In the genomic region with DNA sequence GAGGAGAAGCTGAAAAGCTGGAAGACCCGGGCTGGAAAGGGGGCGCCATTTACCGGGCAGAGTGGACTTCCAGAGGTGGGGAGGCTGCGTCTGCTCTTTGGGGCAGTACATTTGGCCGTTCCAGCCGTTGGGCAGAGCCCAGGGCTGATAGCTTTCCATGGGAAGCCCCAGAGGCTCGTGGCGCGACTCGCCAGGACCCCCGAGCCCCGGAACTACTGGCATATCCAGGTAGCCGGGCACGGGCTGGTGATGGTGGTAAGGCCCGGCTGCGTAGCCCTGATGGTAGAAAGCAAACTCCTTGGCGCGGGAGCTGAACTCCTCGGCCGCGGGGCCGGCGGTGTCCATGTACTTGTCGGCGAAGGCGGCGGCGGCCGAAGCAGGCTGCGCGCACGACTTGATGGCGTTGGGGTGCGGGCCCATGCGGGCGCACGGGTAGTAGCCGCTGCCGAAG, we compare ENCODE assay signal across 9 mouse cellular contexts. TPM values are rescaled to one million over a fixed set of nuclear protein-coding genes. Genes with fewer than 3 reads are reported as not detected.
DNase-seq lines count a peak whose midpoint lies in the region; ATAC-seq and TF ChIP-seq lines count a peak whose summit lies in the region.
"Had no signal": no experiment of that assay in that cellular context is flagged by ENCODE, and none has a peak within 500 bp of the region (broad histone marks: within the 10 kb centered on the region; RNA-seq: fewer than 3 reads in every experiment).

No protein-coding gene starts in this region.

- H3K36me3 ChIP-seq in testis, adult 2 months (ENCODE audit: control insufficient read depth, insufficient read depth, low read length) = no peaks in the 10 kb centered on the region
- no peaks in the 10 kb centered on the region for H3K36me3 ChIP-seq in forebrain, embryonic 12.5 days (replicated peaks)
- peaks cover 3% of the 10 kb centered on the region; the same call in 1 of the 2 replicates for H3K36me3 ChIP-seq in limb, embryonic 12.5 days

- no peaks in the 10 kb centered on the region for H3K9me3 ChIP-seq in forebrain, embryonic 12.5 days
- H3K9me3 ChIP-seq in limb, embryonic 12.5 days = no peaks in the 10 kb centered on the region

- H3K27me3 ChIP-seq in testis, adult 2 months (ENCODE audit: control insufficient read depth, insufficient read depth, low read length) = peaks cover 12% of the 10 kb centered on the region
- peaks cover 90% of the 10 kb centered on the region for H3K27me3 ChIP-seq in forebrain, embryonic 12.5 days
- peaks cover 53% of the 10 kb centered on the region for H3K27me3 ChIP-seq in limb, embryonic 12.5 days
- H3K27me3 ChIP-seq in cerebellum, adult 2 months (ENCODE audit: control insufficient read depth, insufficient read depth, low read length) = peaks cover 30% of the 10 kb centered on the region; the same call in 1 of the 2 replicates

- no peak for TF ChIP-seq CTCF in testis, adult 2 months (IDR thresholded peaks at IDR 0.05; ENCODE audit: control insufficient read depth, insufficient read depth, insufficient replicate concordance, low read depth, low read length)
- TF ChIP-seq CTCF in cerebellum, adult 2 months (IDR thresholded peaks at IDR 0.05; ENCODE audit: borderline replicate concordance, insufficient read depth, low read depth, low read length) = no peak

- H3K4me3 ChIP-seq in testis, adult 2 months (ENCODE audit: control insufficient read depth, low read depth, low read length) = peak overlapping the region; percentile 39
- peak overlapping the region; percentile 22; the same call in 1 of the 2 replicates for H3K4me3 ChIP-seq in forebrain, embryonic 12.5 days (replicated peaks)
- peak overlapping the region; percentile 99 for H3K4me3 ChIP-seq in limb, embryonic 12.5 days (replicated peaks)
- H3K4me3 ChIP-seq in cerebellum, adult 2 months (replicated peaks; ENCODE audit: insufficient read depth, low read depth, low read length) = no peak overlapping the region

- WGBS in forebrain, embryonic 12.5 days = 0% methylated on average over 39 of the region's 39 CpGs
- under 1% methylated on average over 39 of the region's 39 CpGs for WGBS in limb, embryonic 12.5 days
- WGBS in cerebellum, adult 2 months = 1% methylated on average over 39 of the region's 39 CpGs

- H3K4me1 ChIP-seq in testis, adult 2 months (ENCODE audit: control insufficient read depth, insufficient read depth, low read length) = peaks cover 8% of the 10 kb centered on the region
- H3K4me1 ChIP-seq in forebrain, embryonic 12.5 days = peaks cover 10% of the 10 kb centered on the region
- H3K4me1 ChIP-seq in limb, embryonic 12.5 days (replicated peaks) = peaks cover 14% of the 10 kb centered on the region; the same call in 1 of the 2 replicates
- H3K4me1 ChIP-seq in cerebellum, adult 2 months (ENCODE audit: control insufficient read depth, insufficient read depth, low read length) = no peaks in the 10 kb centered on the region

- H3K27ac ChIP-seq in testis, adult 2 months (ENCODE audit: control insufficient read depth, insufficient read depth, low read depth, low read length) = no peak overlapping the region
- H3K27ac ChIP-seq in forebrain, embryonic 12.5 days = no peak overlapping the region
- peak overlapping the region; percentile 98 for H3K27ac ChIP-seq in limb, embryonic 12.5 days
- no peak overlapping the region for H3K27ac ChIP-seq in cerebellum, adult 2 months (ENCODE audit: insufficient read depth, low read length)

- DNase-seq in testis, postnatal 14 days (ENCODE audit: low spot score) = no peak
- peak; percentile 59 for DNase-seq in urinary bladder, postnatal 14 days (ENCODE audit: low spot score)
- DNase-seq in spleen, postnatal 14 days (ENCODE audit: low spot score in 2 of 2) = no peak
- DNase-seq in lung, postnatal 10 days = no peak
- DNase-seq in cerebellum, adult 2 months = no peak
- DNase-seq: cerebellum, adult 8-10 months had no signal

- no peak for TF ChIP-seq POLR2A in testis, adult 2 months (IDR thresholded peaks at IDR 0.05; ENCODE audit: control insufficient read depth, low read depth, low read length)
- no peak for TF ChIP-seq POLR2A in cerebellum, adult 2 months (IDR thresholded peaks at IDR 0.05; ENCODE audit: borderline replicate concordance, insufficient read depth, low read length)

- peak overlapping the region; percentile 46 for H3K4me2 ChIP-seq in forebrain, embryonic 12.5 days
- H3K4me2 ChIP-seq in limb, embryonic 12.5 days = peak overlapping the region; percentile 96

- H3K9ac ChIP-seq in forebrain, embryonic 12.5 days = no peak overlapping the region
- peak overlapping the region; percentile 99 for H3K9ac ChIP-seq in limb, embryonic 12.5 days (replicated peaks)

- ATAC-seq in forebrain, embryonic 12.5 days (ENCODE audit: low FRiP score) = no peak
- ATAC-seq in limb, embryonic 12.5 days (ENCODE audit: insufficient number of reproducible peaks, insufficient read depth, low FRiP score, low TSS enrichment, low read depth) = no peak

RNA-seq across cellular contexts. Expression of a gene that starts 0.8 kb away (rescaled TPM):
- polyA plus RNA-seq in testis, adult 2 months (2012; rRNA removed) = not detected in 2 replicates
- not detected in 2 replicates for polyA plus RNA-seq in forebrain, embryonic 12.5 days (2016; fragmentation: Nextera tagmentation; extraction: Ambion mirVana)
- 33.1 and 34.1 TPM in 2 replicates for polyA plus RNA-seq in limb, embryonic 12.5 days (2016; fragmentation: Nextera tagmentation; extraction: Ambion mirVana)
- polyA plus RNA-seq in cerebellum, adult 2 months (2012; rRNA removed) = not detected in 2 replicates

RNA-seq across cellular contexts. Expression of a gene that starts 14.2 kb away (rescaled TPM):
- polyA plus RNA-seq in testis, adult 2 months (2012; rRNA removed) = 0.47 TPM in 1 of 2 replicates, not detected in the other
- polyA plus RNA-seq in forebrain, embryonic 12.5 days (2016; fragmentation: Nextera tagmentation; extraction: Ambion mirVana) = not detected in 2 replicates
- 88.2 and 96.8 TPM in 2 replicates for polyA plus RNA-seq in limb, embryonic 12.5 days (2016; fragmentation: Nextera tagmentation; extraction: Ambion mirVana)
- not detected in 2 replicates for polyA plus RNA-seq in cerebellum, adult 2 months (2012; rRNA removed)

RNA-seq across cellular contexts. Expression of a gene that starts 19.2 kb away (rescaled TPM):
- 0.19 and 1.6 TPM in 2 replicates for polyA plus RNA-seq in testis, adult 2 months (2012; rRNA removed)
- polyA plus RNA-seq in forebrain, embryonic 12.5 days (2016; fragmentation: Nextera tagmentation; extraction: Ambion mirVana) = not detected in 2 replicates
- 272 and 294 TPM in 2 replicates for polyA plus RNA-seq in limb, embryonic 12.5 days (2016; fragmentation: Nextera tagmentation; extraction: Ambion mirVana)
- polyA plus RNA-seq in cerebellum, adult 2 months (2012; rRNA removed) = not detected in 2 replicates

RNA-seq across cellular contexts. Expression of a gene that starts 28.9 kb away (rescaled TPM):
- polyA plus RNA-seq in testis, adult 2 months (2012; rRNA removed) = 0.52 and 1.9 TPM in 2 replicates
- polyA plus RNA-seq in forebrain, embryonic 12.5 days (2016; fragmentation: Nextera tagmentation; extraction: Ambion mirVana) = not detected in 2 replicates
- polyA plus RNA-seq in limb, embryonic 12.5 days (2016; fragmentation: Nextera tagmentation; extraction: Ambion mirVana) = 74.7 and 77.4 TPM in 2 replicates
- polyA plus RNA-seq in cerebellum, adult 2 months (2012; rRNA removed) = not detected in 2 replicates

RNA-seq across cellular contexts. Expression of a gene that starts 38.2 kb away (rescaled TPM):
- polyA plus RNA-seq in testis, adult 2 months (2012; rRNA removed) = 0.48 and 0.72 TPM in 2 replicates
- not detected in 2 replicates for polyA plus RNA-seq in forebrain, embryonic 12.5 days (2016; fragmentation: Nextera tagmentation; extraction: Ambion mirVana)
- polyA plus RNA-seq in limb, embryonic 12.5 days (2016; fragmentation: Nextera tagmentation; extraction: Ambion mirVana) = 11.7 and 13.8 TPM in 2 replicates
- 0.07 and 0.16 TPM in 2 replicates for polyA plus RNA-seq in cerebellum, adult 2 months (2012; rRNA removed)

Comparison
In these comparisons a context has a peak if more than half of its experiments do, and no peak if none do; other contexts are left out.
1. RNA of a gene that starts 0.8 kb away (polyA plus RNA-seq): 33.1 to 34.1 TPM in limb, embryonic 12.5 days; not detected in testis, adult 2 months, not detected in forebrain, embryonic 12.5 days and not detected in cerebellum, adult 2 months; every median in the first group is over 10 times any median in the second.
2. RNA of a gene that starts 14.2 kb away (polyA plus RNA-seq): 88.2 to 96.8 TPM in limb, embryonic 12.5 days; 0.47 TPM in testis, adult 2 months, not detected in forebrain, embryonic 12.5 days and not detected in cerebellum, adult 2 months; every median in the first group is over 10 times any median in the second.
3. RNA of a gene that starts 19.2 kb away (polyA plus RNA-seq): 272 to 294 TPM in limb, embryonic 12.5 days; 0.19 to 1.6 TPM in testis, adult 2 months, not detected in forebrain, embryonic 12.5 days and not detected in cerebellum, adult 2 months; every median in the first group is over 100 times any median in the second.